Mouse (Mus musculus) midbrain, embryonic 11.5 days (tissue): ENCODE data around the gene Cnpy1. TPM values are rescaled to one million over a fixed set of nuclear protein-coding genes. Genes with fewer than 3 reads are reported as not detected.
A peak's percentile ranks its signal among the peaks of the same experiment; 100 is the strongest.

Experiments
- ATAC-seq: fragments of 200-750 bp; cut with Nextera tagmentation; 2 replicates; pipeline ENCODE4 v1.8.0; 2017; ENCODE audit warnings: moderate TSS enrichment, moderate library complexity; ENCODE audit not compliant: low FRiP score
- DNase-seq: peaks from one replicate; pipeline ENCODE4 v3.0.0; 2015; ENCODE audit warnings: low spot score; ENCODE audit errors: missing footprints
- H3K27ac ChIP-seq: fragments of 300-500 bp; sonication (generic); 2 replicates; pipeline ENCODE4 v1.5.1; 2014; ENCODE audit warnings: low read depth, low read length
- H3K27me3 ChIP-seq: fragments of 300-500 bp; sonication (generic); 2 replicates; pipeline ENCODE4 v1.6.1; 2014; ENCODE audit warnings: mild to moderate bottlenecking, low read length, moderate library complexity, mixed read lengths; ENCODE audit not compliant: control insufficient read depth, insufficient read depth
- H3K36me3 ChIP-seq: fragments of 300-500 bp; sonication (generic); 2 replicates; pipeline ENCODE4 v1.6.1; 2014; ENCODE audit warnings: mild to moderate bottlenecking, low read length, moderate library complexity, mixed read lengths; ENCODE audit not compliant: control insufficient read depth, insufficient read depth
- H3K4me1 ChIP-seq: fragments of 300-500 bp; sonication (generic); 2 replicates; pipeline ENCODE4 v1.6.1; 2014; ENCODE audit warnings: low read length; ENCODE audit not compliant: control insufficient read depth, insufficient read depth
- H3K4me2 ChIP-seq: fragments of 300-500 bp; sonication (generic); 2 replicates; pipeline ENCODE4 v1.6.1; 2014; ENCODE audit warnings: mild to moderate bottlenecking, moderate library complexity
- H3K4me3 ChIP-seq: fragments of 300-500 bp; sonication (generic); 2 replicates; pipeline ENCODE4 v1.5.1; 2014; ENCODE audit warnings: low read depth, low read length
- H3K9ac ChIP-seq: fragments of 300-500 bp; sonication (generic); 2 replicates; pipeline ENCODE4 v1.6.1; 2014; ENCODE audit warnings: low read length
- H3K9me3 ChIP-seq: fragments of 300-500 bp; sonication (generic); 2 replicates; pipeline ENCODE4 v1.6.1; 2016; ENCODE audit warnings: low read length; ENCODE audit not compliant: control insufficient read depth
- WGBS: fragments of 180-500 bp; shearing (Covaris S2); extraction: QIAGEN DNeasy Blood & Tissue Kit; methylation state at CpG from one replicate; pipeline ENCODE4 v1.1.7; 2014; 5-methylcytosine and 5-hydroxymethylcytosine counted together
- polyA plus RNA-seq: library from polyadenylated mRNA; unstranded; fragments of >200 nt; fragmentation: Nextera tagmentation; extraction: Ambion mirVana; gene quantifications from 2 replicates; pipeline ENCODE4 v1.2.1, GENCODE M21; 2014

The Cnpy1 gene
- polyA plus RNA-seq, 1 experiment from 2014 or later = 131 TPM

- ATAC-seq (no peak), DNase-seq (peak; percentile 92)
- Histone ChIP-seq H3K36me3 (no peaks in the 10 kb centered on the region), H3K9ac (peak overlapping the region; percentile 82), H3K4me3 (peak overlapping the region; percentile 21; the same call in 1 of the 2 replicates), H3K27me3 (peaks cover 77% of the 10 kb centered on the region), H3K4me2 (peak overlapping the region; percentile 49), H3K9me3 (no peaks in the 10 kb centered on the region), H3K4me1 (peaks cover 27% of the 10 kb centered on the region), H3K27ac (peak overlapping the region; percentile 92)
- 5% methylated on average over 1 of the region's 1 CpGs for WGBS
Observed at GRCm38 (mm10) chr5:28173674-28174073, 71.9 kb downstream of the Cnpy1 start.

- ATAC-seq (no peak), DNase-seq (peak; percentile 95)
- Histone ChIP-seq H3K27me3 (peaks cover 75% of the 10 kb centered on the region), H3K9ac (peak overlapping the region; percentile 82), H3K27ac (peak overlapping the region; percentile 92), H3K4me2 (peak overlapping the region; percentile 49), H3K4me3 (peak overlapping the region; percentile 21), H3K4me1 (peaks cover 22% of the 10 kb centered on the region), H3K9me3 (no peaks in the 10 kb centered on the region), H3K36me3 (no peaks in the 10 kb centered on the region)
- WGBS = 2% methylated on average over 4 of the region's 4 CpGs
Observed at GRCm38 (mm10) chr5:28172921-28173670, 72.5 kb downstream of the Cnpy1 start.

GRCm38 (mm10) chr5:28172261-28172920 is 73.2 kb downstream of the Cnpy1 start:
- Histone ChIP-seq H3K4me3 (peak overlapping the region; percentile 16), H3K27ac (no peak overlapping the region), H3K9ac (peak overlapping the region; percentile 82), H3K27me3 (peaks cover 71% of the 10 kb centered on the region), H3K36me3 (no peaks in the 10 kb centered on the region), H3K9me3 (no peaks in the 10 kb centered on the region), H3K4me2 (peak overlapping the region; percentile 49), H3K4me1 (peaks cover 22% of the 10 kb centered on the region)
- DNase-seq (peak; percentile 94), ATAC-seq (no peak)
- WGBS = 7% methylated on average over 8 of the region's 8 CpGs

- no peak for ATAC-seq
- peak overlapping the region; percentile 17 for H3K4me3 ChIP-seq
- peaks cover 23% of the 10 kb centered on the region for H3K4me1 ChIP-seq
- no peaks in the 10 kb centered on the region for H3K36me3 ChIP-seq
- DNase-seq = peak; percentile 93
- 19% methylated on average over 5 of the region's 5 CpGs for WGBS
- H3K27ac ChIP-seq = no peak overlapping the region
- no peaks in the 10 kb centered on the region for H3K9me3 ChIP-seq
- peak overlapping the region; percentile 46; the same call in 1 of the 2 replicates for H3K9ac ChIP-seq
- peaks cover 72% of the 10 kb centered on the region for H3K27me3 ChIP-seq
- H3K4me2 ChIP-seq = peak overlapping the region; percentile 49
Observed at GRCm38 (mm10) chr5:28171667-28172066, 73.9 kb downstream of the Cnpy1 start.

- Histone ChIP-seq H3K4me2 (peak overlapping the region; percentile 57), H3K27ac (no peak overlapping the region; the same call in 1 of the 2 replicates), H3K4me3 (peak overlapping the region; percentile 43), H3K36me3 (no peaks in the 10 kb centered on the region), H3K9ac (peak overlapping the region; percentile 81), H3K4me1 (peaks cover 25% of the 10 kb centered on the region), H3K27me3 (peaks cover 72% of the 10 kb centered on the region), H3K9me3 (no peaks in the 10 kb centered on the region)
- ATAC-seq (no peak), DNase-seq (peak; percentile 97)
- WGBS = under 1% methylated on average over 19 of the region's 19 CpGs
Observed at GRCm38 (mm10) chr5:28170892-28171291, 74.7 kb downstream of the Cnpy1 start.

GRCm38 (mm10) chr5:28170081-28170480 is 75.5 kb downstream of the Cnpy1 start:
- Histone ChIP-seq H3K4me2 (peak overlapping the region; percentile 85), H3K4me3 (peak overlapping the region; percentile 82), H3K27ac (peak overlapping the region; percentile 32; the same call in 1 of the 2 replicates), H3K9ac (peak overlapping the region; percentile 85), H3K9me3 (no peaks in the 10 kb centered on the region), H3K27me3 (peaks cover 70% of the 10 kb centered on the region), H3K4me1 (peaks cover 25% of the 10 kb centered on the region), H3K36me3 (no peaks in the 10 kb centered on the region)
- WGBS = 2% methylated on average over 17 of the region's 17 CpGs
- DNase-seq (peak; percentile 97), ATAC-seq (no peak)

- Histone ChIP-seq H3K4me2 (peak overlapping the region; percentile 85), H3K27me3 (peaks cover 70% of the 10 kb centered on the region), H3K4me3 (peak overlapping the region; percentile 82), H3K9ac (peak overlapping the region; percentile 85), H3K4me1 (peaks cover 19% of the 10 kb centered on the region), H3K27ac (peak overlapping the region; percentile 32; the same call in 1 of the 2 replicates), H3K36me3 (no peaks in the 10 kb centered on the region), H3K9me3 (no peaks in the 10 kb centered on the region)
- DNase-seq = peak; percentile 95
- WGBS = 2% methylated on average over 5 of the region's 5 CpGs
- no peak for ATAC-seq
Observed at GRCm38 (mm10) chr5:28169166-28169801, 76.3 kb downstream of the Cnpy1 start.

GRCm38 (mm10) chr5:28168253-28169165 is 77.1 kb downstream of the Cnpy1 start:
- H3K4me1 ChIP-seq = peaks cover 19% of the 10 kb centered on the region
- no peaks in the 10 kb centered on the region for H3K36me3 ChIP-seq
- H3K27ac ChIP-seq = peak overlapping the region; percentile 93
- H3K4me3 ChIP-seq = peak overlapping the region; percentile 82
- no peaks in the 10 kb centered on the region for H3K9me3 ChIP-seq
- H3K4me2 ChIP-seq = peak overlapping the region; percentile 85
- peak overlapping the region; percentile 85 for H3K9ac ChIP-seq
- ATAC-seq (no peak), DNase-seq (peak; percentile 97)
- whole genome bisulfite sequencing = under 1% methylated on average over 35 of the region's 36 CpGs
- H3K27me3 ChIP-seq = peaks cover 70% of the 10 kb centered on the region
